In the genomic region with DNA sequence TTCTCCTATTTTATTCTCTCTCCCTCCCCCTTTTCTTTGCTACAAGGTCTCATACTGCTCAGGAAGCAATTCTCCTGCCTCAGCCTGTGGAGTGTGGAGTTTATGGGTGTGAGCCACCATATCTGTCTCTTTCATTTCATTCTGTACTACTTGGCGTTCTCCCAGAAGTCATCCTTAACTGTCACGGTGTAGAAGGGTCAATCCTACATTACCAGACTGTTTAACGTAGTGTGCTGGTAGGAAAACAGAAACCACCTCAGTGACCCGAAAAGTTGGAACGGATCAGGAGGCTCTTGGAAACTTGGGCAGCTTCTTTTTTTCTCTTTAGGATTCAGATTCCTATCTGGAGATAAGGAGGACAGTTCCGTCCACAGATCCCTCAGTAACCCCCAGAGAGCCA, we compare ENCODE assay signal across 8 mouse cellular contexts. TPM values are rescaled to one million over a fixed set of nuclear protein-coding genes. Genes with fewer than 3 reads are reported as not detected.
A peak's percentile ranks its signal among the peaks of the same experiment; 100 is the strongest.
DNase-seq lines count a peak whose midpoint lies in the region; ATAC-seq lines count a peak whose summit lies in the region.

No protein-coding gene starts in this region.

- H3K27me3 ChIP-seq in heart, embryonic 16.5 days (ENCODE audit: control insufficient read depth, insufficient read depth, low read length) = no peaks in the 10 kb centered on the region
- H3K27me3 ChIP-seq in hindbrain, embryonic 16.5 days (replicated peaks; ENCODE audit: control insufficient read depth, insufficient read depth, low read length) = no peaks in the 10 kb centered on the region
- no peaks in the 10 kb centered on the region for H3K27me3 ChIP-seq in midbrain, embryonic 11.5 days (ENCODE audit: control insufficient read depth, insufficient read depth, low read length)

- H3K9me3 ChIP-seq in heart, embryonic 16.5 days (replicated peaks; ENCODE audit: control insufficient read depth, low read length) = no peaks in the 10 kb centered on the region
- H3K9me3 ChIP-seq in hindbrain, embryonic 16.5 days (ENCODE audit: control insufficient read depth, low read length) = no peaks in the 10 kb centered on the region
- H3K9me3 ChIP-seq in midbrain, embryonic 11.5 days (ENCODE audit: control insufficient read depth, low read length) = no peaks in the 10 kb centered on the region

- intact Hi-C loops in heart, postnatal 10 days (cut with DNase I) = loop anchor here (5.0 kb wide), 5 partner anchors 35 to 465 kb away; no protein-coding TSS in a partner anchor

- H3K27ac ChIP-seq in heart, embryonic 16.5 days (ENCODE audit: low read length) = peak overlapping the region; percentile 91
- peak overlapping the region; percentile 90 for H3K27ac ChIP-seq in brown adipose tissue, adult 24 weeks (replicated peaks; ENCODE audit: low read depth, low read length)
- peak overlapping the region; percentile 98 for H3K27ac ChIP-seq in hindbrain, embryonic 16.5 days (ENCODE audit: low read depth, low read length)
- peak overlapping the region; percentile 98 for H3K27ac ChIP-seq in midbrain, embryonic 11.5 days (ENCODE audit: low read depth, low read length)

- peaks cover 23% of the 10 kb centered on the region for H3K4me1 ChIP-seq in heart, embryonic 16.5 days (ENCODE audit: control insufficient read depth, insufficient read depth, low read length)
- H3K4me1 ChIP-seq in brown adipose tissue, adult 24 weeks (ENCODE audit: control insufficient read depth, insufficient read depth, insufficient read length, low read length) = peaks cover 4% of the 10 kb centered on the region; the same call in 1 of the 2 replicates
- peaks cover 14% of the 10 kb centered on the region for H3K4me1 ChIP-seq in hindbrain, embryonic 16.5 days (ENCODE audit: control insufficient read depth, insufficient read depth, low read depth, low read length)
- peaks cover 16% of the 10 kb centered on the region for H3K4me1 ChIP-seq in midbrain, embryonic 11.5 days (ENCODE audit: control insufficient read depth, insufficient read depth, low read length)

- peak overlapping the region; percentile 85 for H3K9ac ChIP-seq in heart, embryonic 16.5 days (ENCODE audit: low read length)
- peak overlapping the region; percentile 96 for H3K9ac ChIP-seq in hindbrain, embryonic 16.5 days (ENCODE audit: low read depth, low read length)
- H3K9ac ChIP-seq in midbrain, embryonic 11.5 days (ENCODE audit: low read length) = peak overlapping the region; percentile 99

- peak overlapping the region; percentile 71 for H3K4me3 ChIP-seq in heart, embryonic 16.5 days (ENCODE audit: low read length)
- H3K4me3 ChIP-seq in brown adipose tissue, adult 24 weeks (ENCODE audit: insufficient read depth, low read depth, low read length) = peak overlapping the region; percentile 86
- H3K4me3 ChIP-seq in hindbrain, embryonic 16.5 days (ENCODE audit: low read length) = peak overlapping the region; percentile 69
- peak overlapping the region; percentile 94 for H3K4me3 ChIP-seq in midbrain, embryonic 11.5 days (ENCODE audit: low read depth, low read length)

- no peaks in the 10 kb centered on the region for H3K36me3 ChIP-seq in heart, embryonic 16.5 days (ENCODE audit: control insufficient read depth, insufficient read depth)
- H3K36me3 ChIP-seq in hindbrain, embryonic 16.5 days (ENCODE audit: control insufficient read depth, insufficient read depth, low read length) = no peaks in the 10 kb centered on the region
- no peaks in the 10 kb centered on the region for H3K36me3 ChIP-seq in midbrain, embryonic 11.5 days (ENCODE audit: control insufficient read depth, insufficient read depth, low read length)

- peak overlapping the region; percentile 72 for H3K4me2 ChIP-seq in heart, embryonic 16.5 days (ENCODE audit: low read depth, low read length)
- peak overlapping the region; percentile 79 for H3K4me2 ChIP-seq in hindbrain, embryonic 16.5 days (ENCODE audit: low read length)
- peak overlapping the region; percentile 70 for H3K4me2 ChIP-seq in midbrain, embryonic 11.5 days

- no peak for ATAC-seq in heart, embryonic 16.5 days (replicated peaks; ENCODE audit: extremely low read depth, insufficient read depth, low FRiP score)
- no peak for ATAC-seq in hindbrain, embryonic 16.5 days
- ATAC-seq in midbrain, embryonic 11.5 days (ENCODE audit: low FRiP score) = no peak

- no peak for DNase-seq in heart, postnatal 10 days
- DNase-seq in midbrain, embryonic 11.5 days (ENCODE audit: low spot score, missing footprints) = no peak
- no peak for DNase-seq in layer of hippocampus, postnatal 36 days
- no peak for DNase-seq in left cerebral cortex, adult 8-10 months (ENCODE audit: low spot score in 2 of 2)
- DNase-seq in embryo, embryonic 11 days = no peak

- WGBS in heart, embryonic 16.5 days = 8% methylated on average over 6 of the region's 6 CpGs
- WGBS in hindbrain, embryonic 16.5 days = 11% methylated on average over 6 of the region's 6 CpGs
- WGBS in midbrain, embryonic 11.5 days = 13% methylated on average over 6 of the region's 6 CpGs

RNA-seq across cellular contexts. Expression of gene Gnaq, which starts 0.8 kb away (rescaled TPM):
- polyA plus RNA-seq in heart, embryonic 16.5 days (2015; fragmentation: Nextera tagmentation; extraction: Ambion mirVana) = 17.9 and 20.5 TPM in 2 replicates
- 10 to 100 TPM; 37.3 to 38.1 TPM for total RNA-seq in heart, postnatal 10 days (2021)
- 19.4 and 23.8 TPM in 2 replicates for polyA plus RNA-seq in brown adipose tissue, adult 24 weeks (2012; ENCODE audit: insufficient read depth, insufficient read length, missing spikeins)
- polyA plus RNA-seq in hindbrain, embryonic 16.5 days (2015; fragmentation: Nextera tagmentation; extraction: Ambion mirVana) = 104 and 105 TPM in 2 replicates
- 22.6 and 24.0 TPM in 2 replicates for polyA plus RNA-seq in midbrain, embryonic 11.5 days (2014; fragmentation: Nextera tagmentation; extraction: Ambion mirVana)
- total RNA-seq in layer of hippocampus, postnatal 36 days (2021) = 100 to 1,000 TPM; 208 to 214 TPM
- 100 to 1,000 TPM; 143 to 158 (median 149) TPM for total RNA-seq in left cerebral cortex, adult 8-10 months (2022)
